Comparison of ENCODE assay signal across 23 mouse cellular contexts in genomic region chr19:30676308-30676707, GRCm38 (mm10).
A peak's percentile ranks its signal among the peaks of the same experiment; 100 is the strongest.
DNase-seq lines count a peak whose midpoint lies in the region; ATAC-seq lines count a peak whose summit lies in the region.
"Had no signal": no experiment of that assay in that cellular context is flagged by ENCODE, and none has a peak within 500 bp of the region (broad histone marks: within the 10 kb centered on the region; RNA-seq: fewer than 3 reads in every experiment).

No protein-coding gene starts in this region.

- no peak overlapping the region for H3K27ac ChIP-seq in hindbrain, embryonic 11.5 days (ENCODE audit: low read depth, low read length)
- H3K27ac ChIP-seq in hindbrain, embryonic 10.5 days = no peak overlapping the region
- no peak overlapping the region for H3K27ac ChIP-seq in midbrain, embryonic 13.5 days
- no peak overlapping the region for H3K27ac ChIP-seq in midbrain, embryonic 10.5 days (replicated peaks)
- H3K27ac ChIP-seq in midbrain, embryonic 16.5 days (ENCODE audit: low read length) = no peak overlapping the region
- H3K27ac ChIP-seq: embryonic facial prominence, embryonic 15.5 days; forebrain, embryonic 10.5 days; heart, adult 2 months; heart, embryonic 15.5 days; hindbrain, postnatal 0 days had no signal

- ATAC-seq in hindbrain, embryonic 11.5 days (ENCODE audit: low FRiP score) = no peak
- ATAC-seq in midbrain, embryonic 13.5 days = peak; percentile 77
- ATAC-seq in midbrain, embryonic 16.5 days = 0 out of 2 replicates have a peak, but pooled peaks have one; percentile 42
- ATAC-seq: activated CD4-positive, CD25-positive, alpha-beta regulatory T cell, adult 4 months; forebrain, embryonic 16.5 days; hindbrain, postnatal 0 days; Patski had no signal

- DNase-seq in hindbrain, embryonic 11.5 days (ENCODE audit: low spot score) = peak; percentile 5
- DNase-seq in hindbrain, embryonic 10.5 days (ENCODE audit: low spot score) = no peak
- no peak for DNase-seq in midbrain, embryonic 10.5 days (ENCODE audit: low spot score)
- DNase-seq in right cerebral cortex, adult 2 months (ENCODE audit: low spot score in 2 of 2) = no peak
- DNase-seq in adrenal gland, postnatal 25 days = no peak
- DNase-seq: adrenal gland, postnatal 14 days; cerebellum, adult 2 months; cerebellum, postnatal 14 days; embryo, embryonic 11 days; gastrocnemius, postnatal 14 days; heart, adult 2 months; heart, postnatal 14 days had no signal

- no peaks in the 10 kb centered on the region for H3K9me3 ChIP-seq in hindbrain, embryonic 11.5 days (ENCODE audit: control insufficient read depth, low read length)
- no peaks in the 10 kb centered on the region for H3K9me3 ChIP-seq in hindbrain, embryonic 10.5 days
- H3K9me3 ChIP-seq in midbrain, embryonic 13.5 days = no peaks in the 10 kb centered on the region
- no peaks in the 10 kb centered on the region for H3K9me3 ChIP-seq in midbrain, embryonic 10.5 days (replicated peaks)
- H3K9me3 ChIP-seq in midbrain, embryonic 16.5 days (replicated peaks; ENCODE audit: control insufficient read depth, low read length, poor library complexity, severe bottlenecking) = no peaks in the 10 kb centered on the region
- H3K9me3 ChIP-seq: embryonic facial prominence, embryonic 15.5 days; forebrain, embryonic 10.5 days; heart, embryonic 15.5 days had no signal

- no peaks in the 10 kb centered on the region for H3K4me1 ChIP-seq in hindbrain, embryonic 11.5 days (replicated peaks; ENCODE audit: control insufficient read depth, insufficient read depth, low read length)
- H3K4me1 ChIP-seq in hindbrain, embryonic 10.5 days (replicated peaks) = no peaks in the 10 kb centered on the region
- H3K4me1 ChIP-seq in midbrain, embryonic 13.5 days (replicated peaks) = peaks cover 6% of the 10 kb centered on the region; the same call in 1 of the 2 replicates
- no peaks in the 10 kb centered on the region for H3K4me1 ChIP-seq in midbrain, embryonic 10.5 days
- H3K4me1 ChIP-seq in midbrain, embryonic 16.5 days (ENCODE audit: control insufficient read depth, insufficient read depth, low read length) = peaks cover 3% of the 10 kb centered on the region; the same call in 1 of the 2 replicates
- H3K4me1 ChIP-seq: embryonic facial prominence, embryonic 15.5 days; forebrain, embryonic 10.5 days; heart, embryonic 15.5 days had no signal

- H3K27me3 ChIP-seq in hindbrain, embryonic 11.5 days (ENCODE audit: control insufficient read depth, insufficient read depth, low read length) = no peaks in the 10 kb centered on the region
- no peaks in the 10 kb centered on the region for H3K27me3 ChIP-seq in hindbrain, embryonic 10.5 days (ENCODE audit: insufficient read depth, poor library complexity, severe bottlenecking)
- no peaks in the 10 kb centered on the region for H3K27me3 ChIP-seq in midbrain, embryonic 13.5 days
- H3K27me3 ChIP-seq in midbrain, embryonic 10.5 days (ENCODE audit: low read depth, poor library complexity, severe bottlenecking) = no peaks in the 10 kb centered on the region
- no peaks in the 10 kb centered on the region for H3K27me3 ChIP-seq in midbrain, embryonic 16.5 days (ENCODE audit: control insufficient read depth, insufficient read depth, low read depth, low read length)
- H3K27me3 ChIP-seq: embryonic facial prominence, embryonic 15.5 days; heart, embryonic 15.5 days had no signal

- WGBS in hindbrain, embryonic 11.5 days = 79% methylated on average over 8 of the region's 8 CpGs
- WGBS in hindbrain, embryonic 10.5 days = 81% methylated on average over 8 of the region's 8 CpGs
- 56% methylated on average over 8 of the region's 8 CpGs for WGBS in midbrain, embryonic 13.5 days
- WGBS in midbrain, embryonic 10.5 days = 89% methylated on average over 8 of the region's 8 CpGs
- WGBS in midbrain, embryonic 16.5 days = 44% methylated on average over 8 of the region's 8 CpGs

- no peak overlapping the region for H3K4me3 ChIP-seq in hindbrain, embryonic 11.5 days (ENCODE audit: low read depth, low read length)
- H3K4me3 ChIP-seq in hindbrain, embryonic 10.5 days = no peak overlapping the region
- H3K4me3 ChIP-seq in midbrain, embryonic 13.5 days (replicated peaks) = no peak overlapping the region
- H3K4me3 ChIP-seq in midbrain, embryonic 10.5 days = no peak overlapping the region
- no peak overlapping the region for H3K4me3 ChIP-seq in midbrain, embryonic 16.5 days (ENCODE audit: low read depth, low read length)
- H3K4me3 ChIP-seq: embryonic facial prominence, embryonic 15.5 days; erythroblast, embryonic 14.5 days; forebrain, embryonic 10.5 days; heart, adult 2 months; heart, embryonic 15.5 days had no signal

- no peak overlapping the region for H3K9ac ChIP-seq in hindbrain, embryonic 11.5 days (ENCODE audit: low read depth, low read length)
- no peak overlapping the region for H3K9ac ChIP-seq in midbrain, embryonic 13.5 days (replicated peaks)
- no peak overlapping the region for H3K9ac ChIP-seq in midbrain, embryonic 16.5 days (ENCODE audit: low read depth, low read length)
- H3K9ac ChIP-seq: embryonic facial prominence, embryonic 15.5 days; heart, embryonic 15.5 days had no signal

- no peaks in the 10 kb centered on the region for H3K36me3 ChIP-seq in hindbrain, embryonic 11.5 days (ENCODE audit: control insufficient read depth, insufficient read depth, low read length)
- no peaks in the 10 kb centered on the region for H3K36me3 ChIP-seq in hindbrain, embryonic 10.5 days
- H3K36me3 ChIP-seq in midbrain, embryonic 13.5 days = no peaks in the 10 kb centered on the region
- H3K36me3 ChIP-seq in midbrain, embryonic 10.5 days = no peaks in the 10 kb centered on the region
- H3K36me3 ChIP-seq in midbrain, embryonic 16.5 days (ENCODE audit: control insufficient read depth, insufficient read depth, low read length) = no peaks in the 10 kb centered on the region
- H3K36me3 ChIP-seq: embryonic facial prominence, embryonic 15.5 days; forebrain, embryonic 10.5 days; heart, embryonic 15.5 days had no signal

- H3K4me2 ChIP-seq in hindbrain, embryonic 11.5 days (replicated peaks; ENCODE audit: low read depth, low read length) = no peak overlapping the region
- no peak overlapping the region for H3K4me2 ChIP-seq in midbrain, embryonic 13.5 days (replicated peaks)
- no peak overlapping the region for H3K4me2 ChIP-seq in midbrain, embryonic 16.5 days (ENCODE audit: low read length)
- H3K4me2 ChIP-seq: embryonic facial prominence, embryonic 15.5 days; heart, embryonic 11.5 days; heart, embryonic 15.5 days had no signal
